Mouse (Mus musculus) kidney, adult 8-10 months (tissue): Measurements from ENCODE around the gene Cops8.

Experiments used
- DNase-seq, 2 experiments: peaks; one replicate each; pipeline ENCODE4 v3.0.0; 2022

Gene Cops8

DNA sequence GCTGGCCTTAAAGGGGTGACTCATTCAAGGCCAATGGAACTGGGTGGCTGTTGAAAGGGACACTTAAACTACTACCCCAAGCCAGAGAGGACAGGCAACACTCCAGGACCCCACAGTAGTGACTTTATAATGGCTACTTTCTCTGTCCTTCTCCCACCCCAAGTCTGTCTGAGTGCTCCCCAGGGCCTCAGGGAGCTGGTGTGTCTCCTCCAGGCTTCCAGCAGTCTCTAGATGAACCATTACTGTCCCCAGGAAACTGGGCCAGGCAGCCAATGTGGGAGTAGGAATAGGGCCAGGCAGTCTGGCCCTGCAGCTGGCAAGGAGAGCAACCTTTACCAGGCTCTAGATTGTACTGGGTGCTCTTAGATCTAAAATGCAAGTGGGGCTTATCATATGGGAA is 49.0 kb downstream of the Cops8 start:
- DNase-seq: no peak

GRCm38 (mm10) chr1:90652553-90652952 is 49.8 kb downstream of the Cops8 start:
- no peak for DNase-seq

DNA sequence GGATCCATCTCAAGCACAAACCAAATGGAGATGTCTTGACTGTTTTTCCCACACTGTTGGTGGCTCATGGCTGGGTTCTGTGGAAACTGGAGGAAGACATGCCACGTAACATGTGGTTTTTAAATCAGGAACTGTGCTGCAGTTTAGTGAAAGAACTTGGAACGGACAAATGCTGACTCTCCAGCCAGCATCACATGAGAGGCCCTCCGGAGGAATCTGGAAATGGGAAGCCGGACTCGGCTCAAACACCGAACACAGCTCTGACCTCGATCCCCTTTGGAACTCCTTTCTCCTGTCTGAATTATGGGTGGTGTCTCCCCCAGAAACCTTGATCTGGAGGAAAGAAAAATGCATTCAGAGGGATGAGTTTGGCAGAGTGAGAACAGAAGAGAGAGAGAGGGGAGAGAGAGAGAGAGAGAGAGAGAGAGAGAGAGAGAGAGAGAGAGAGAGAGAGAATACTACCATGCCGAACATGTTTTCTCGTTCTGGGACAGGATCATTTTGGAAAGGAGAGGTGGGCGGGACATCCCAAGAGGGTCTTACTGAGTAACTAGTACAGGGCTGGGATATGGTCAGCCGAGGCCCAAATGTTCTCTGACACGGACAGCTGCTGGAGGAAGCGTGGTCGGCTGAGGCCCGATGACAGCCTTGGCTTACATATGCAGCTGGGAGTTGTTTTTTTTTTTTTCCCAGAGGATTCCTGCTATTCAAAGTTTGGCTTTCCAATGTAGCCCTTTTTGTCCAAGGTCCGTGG is 53.9 kb downstream of the Cops8 start:
- DNase-seq: no peak

DNA sequence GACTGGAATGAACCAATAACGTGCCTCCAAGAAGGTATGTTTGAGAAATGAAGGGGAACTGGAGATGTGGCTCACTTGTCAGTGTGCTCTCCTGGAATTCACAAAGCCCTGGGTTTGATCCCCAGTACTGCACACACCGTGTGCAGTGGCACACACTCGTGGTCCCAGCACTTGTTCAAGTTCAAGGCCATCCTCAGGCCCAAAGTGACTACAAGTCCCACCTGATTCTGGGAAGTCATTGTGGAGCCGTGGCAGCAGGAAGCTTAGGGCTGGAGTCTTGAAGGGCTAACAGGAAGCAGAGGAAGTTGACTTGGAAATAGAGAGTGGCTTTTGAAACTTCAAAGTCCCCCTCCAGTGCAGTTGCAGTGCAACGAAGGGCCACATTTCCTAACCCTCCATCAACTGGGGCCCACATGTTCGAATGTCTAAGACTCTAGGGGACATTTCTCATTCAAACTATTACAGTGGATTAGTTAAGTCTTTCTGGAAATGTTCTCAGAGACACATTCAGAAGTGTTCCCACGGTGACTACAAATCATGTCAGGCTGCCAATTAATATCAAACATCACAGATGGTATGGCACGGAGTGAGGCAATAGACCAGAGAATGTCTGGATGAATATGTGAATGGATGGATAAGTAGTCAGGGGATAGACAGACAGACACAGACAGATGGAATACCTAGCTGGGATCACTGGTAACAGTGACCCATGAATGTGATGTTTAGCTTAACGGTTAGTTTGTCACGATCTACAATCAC is 54.7 kb downstream of the Cops8 start:
- no peak for DNase-seq

DNA sequence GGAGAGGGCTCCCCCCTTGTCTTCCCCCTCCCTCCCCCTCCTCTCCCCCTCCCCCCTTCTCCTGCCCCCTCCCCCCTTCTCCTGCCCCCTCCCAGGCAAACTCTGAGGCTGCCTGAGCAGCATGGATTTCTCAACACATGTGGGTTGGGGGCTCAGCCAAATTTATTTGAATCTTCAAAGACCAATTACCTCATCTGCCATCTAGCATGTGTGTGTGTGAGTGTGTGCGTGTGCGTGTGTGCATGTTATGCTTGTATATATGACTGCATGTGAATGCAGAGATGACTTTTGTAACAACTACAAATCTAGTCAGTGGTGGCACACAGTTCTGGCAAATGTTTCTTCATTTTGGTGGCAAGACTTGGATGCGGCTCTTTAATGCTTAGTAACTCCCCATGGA is 55.8 kb downstream of the Cops8 start:
- DNase-seq: no peak

- no peak for DNase-seq
These were observed 57.4 kb downstream of the Cops8 start for GRCm38 (mm10) chr1:90660150-90660549.

GRCm38 (mm10) chr1:90662491-90662890 is 59.7 kb downstream of the Cops8 start:
- DNase-seq: no peak
